Mouse (Mus musculus): Measurements from ENCODE around the gene Pikfyve.
"Not testable (repeated sequence)": the region's sequence is repeated elsewhere in the genome, so short reads cannot be mapped to it uniquely, and the experiment has no call there.

Gene Pikfyve

DNA sequence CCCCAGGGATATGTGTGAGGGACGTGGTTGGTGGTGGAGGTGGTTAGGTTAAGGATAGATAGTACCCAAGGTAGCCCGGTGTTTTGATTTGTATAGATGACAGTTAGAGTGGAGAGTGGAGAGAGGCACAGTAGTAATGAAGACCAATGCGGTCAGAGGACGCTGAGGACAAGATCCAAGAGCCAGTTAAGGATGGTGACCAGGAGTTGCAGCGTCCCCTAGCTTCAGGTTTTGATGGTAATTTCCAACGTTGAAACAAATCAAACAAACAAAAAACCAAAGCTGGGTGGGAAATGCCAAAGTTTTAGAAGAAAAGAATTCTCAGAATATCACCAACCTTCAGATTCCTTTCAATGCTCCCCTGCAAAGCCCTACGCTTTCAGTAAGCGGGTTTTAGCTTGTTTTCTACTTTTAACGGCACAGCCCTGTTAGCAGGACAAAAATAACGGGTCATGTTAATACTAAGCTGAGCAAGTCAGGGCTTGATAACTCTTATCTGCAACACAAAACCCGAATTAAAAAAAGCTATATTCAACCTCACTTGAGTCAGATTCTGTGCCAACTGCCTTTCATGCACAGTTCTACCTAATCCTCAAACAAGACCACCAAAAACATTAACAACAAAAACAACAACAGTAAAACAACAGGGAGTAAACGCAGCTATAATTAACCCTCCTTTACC, 818 bp upstream of the Pikfyve start:
- DNase-seq: peak; percentile 18

DNA sequence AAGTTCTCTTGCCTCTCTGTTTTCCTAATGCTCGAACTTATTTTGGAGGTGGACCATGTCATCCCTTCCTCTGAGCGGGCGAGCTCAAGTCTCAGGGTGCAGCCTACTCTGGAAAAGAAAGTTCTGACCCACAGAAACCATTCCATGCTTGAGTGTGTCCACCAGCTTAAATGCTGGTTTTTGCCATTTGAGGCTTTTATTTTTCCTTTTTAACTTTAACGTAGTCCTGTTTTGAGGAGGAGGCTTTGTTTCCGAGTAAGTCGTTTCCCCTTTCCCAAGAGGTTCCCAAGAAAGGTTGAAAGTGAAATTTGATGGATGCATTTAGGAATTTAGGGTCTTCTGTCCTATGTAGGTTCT, 569 bp downstream of the Pikfyve start:
- no peak for DNase-seq

DNA sequence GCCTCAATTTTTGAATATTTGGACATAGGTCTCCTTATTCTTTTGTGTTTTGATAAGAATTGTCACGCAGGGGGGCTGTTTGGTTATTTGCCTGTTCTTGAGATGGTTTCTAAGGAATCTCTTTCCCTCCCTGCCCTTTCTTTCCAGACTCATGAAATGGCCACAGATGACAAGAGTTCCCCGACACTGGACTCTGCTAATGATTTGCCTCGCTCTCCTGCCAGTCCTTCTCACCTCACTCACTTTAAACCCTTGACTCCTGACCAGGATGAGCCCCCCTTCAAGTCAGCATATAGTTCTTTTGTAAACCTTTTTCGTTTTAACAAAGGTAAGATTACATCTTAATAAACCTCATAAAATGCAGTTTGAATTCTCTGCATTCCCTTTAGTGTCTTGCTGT, 3.7 kb downstream of the Pikfyve start:
- DNase-seq: no peak

DNA sequence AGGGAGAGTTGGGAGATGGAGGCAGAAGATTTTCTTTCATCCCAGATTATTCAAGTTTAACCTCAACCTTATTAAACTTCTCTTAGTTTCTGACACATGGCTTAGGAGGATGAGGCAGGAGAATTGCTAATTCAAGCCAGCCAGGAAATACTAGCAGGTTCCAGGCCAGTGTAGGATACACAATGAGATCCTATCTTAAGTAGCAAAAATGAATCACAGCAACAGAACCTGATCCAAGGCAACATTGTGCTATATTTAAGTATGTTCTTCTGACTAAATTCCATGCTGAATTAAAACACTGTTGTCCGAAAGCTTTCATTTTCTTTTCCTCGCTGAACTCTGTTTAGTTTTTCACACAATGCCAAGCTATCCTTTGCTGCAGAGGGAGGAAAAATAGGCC, 6.7 kb downstream of the Pikfyve start:
- no peak for DNase-seq

DNA sequence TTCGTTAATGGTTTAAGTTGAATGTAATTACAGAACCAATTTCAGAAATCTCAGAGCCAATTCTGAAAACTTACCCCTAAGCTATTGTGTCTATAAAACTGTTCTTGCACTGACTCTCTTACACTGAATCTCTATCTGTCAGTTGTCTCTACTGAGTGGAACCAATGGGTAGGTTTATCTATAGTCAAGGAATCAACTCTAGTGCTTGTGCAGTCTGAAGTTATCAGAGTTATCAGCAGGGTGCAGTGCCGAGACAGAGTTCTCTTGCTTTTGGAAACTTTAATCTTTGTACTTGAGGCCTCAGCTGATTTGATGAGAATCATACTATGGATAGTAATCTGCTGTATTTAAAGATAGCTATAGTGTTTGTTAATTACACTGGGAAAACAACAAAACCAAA, 11.9 kb downstream of the Pikfyve start:
- DNase-seq: no peak

DNA sequence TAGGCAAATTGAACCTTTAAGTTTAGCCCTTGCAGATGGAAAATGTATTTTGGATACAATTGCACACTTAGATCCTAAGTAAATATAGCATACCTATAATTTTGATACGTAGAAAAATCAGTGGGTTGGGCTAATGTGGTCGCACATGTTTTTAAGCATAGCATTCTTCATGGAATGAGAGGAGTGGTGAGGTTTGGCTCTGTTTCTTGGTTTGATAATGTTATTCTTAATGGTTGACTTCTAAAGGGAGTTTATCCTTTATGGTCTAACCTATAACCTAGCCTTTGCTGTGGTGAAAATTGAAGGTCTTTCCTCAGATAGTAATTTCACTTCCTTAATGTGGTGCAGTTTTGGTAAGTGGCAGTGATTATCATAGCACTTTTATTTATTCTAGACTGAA, 12.4 kb downstream of the Pikfyve start:
- DNase-seq: no peak

DNA sequence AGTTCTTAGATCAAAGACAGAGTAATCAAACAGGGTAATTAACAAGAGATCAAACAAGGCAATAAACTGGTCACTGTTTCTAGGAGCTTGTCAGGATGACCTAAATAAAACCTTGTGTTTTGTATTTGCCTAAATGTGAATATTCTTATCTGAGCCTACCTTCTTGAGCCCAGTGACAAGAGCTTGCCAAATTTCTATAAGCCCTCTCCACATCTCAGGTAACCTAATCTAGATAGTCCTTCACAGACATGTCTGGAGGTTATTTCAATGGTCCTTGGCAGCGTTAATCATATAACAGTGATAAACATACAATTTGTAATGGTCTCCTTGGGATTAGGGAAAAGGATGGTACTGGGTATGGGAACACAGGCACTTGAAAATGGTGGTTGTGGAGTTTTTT, 17.8 kb downstream of the Pikfyve start:
- DNase-seq: no peak

DNA sequence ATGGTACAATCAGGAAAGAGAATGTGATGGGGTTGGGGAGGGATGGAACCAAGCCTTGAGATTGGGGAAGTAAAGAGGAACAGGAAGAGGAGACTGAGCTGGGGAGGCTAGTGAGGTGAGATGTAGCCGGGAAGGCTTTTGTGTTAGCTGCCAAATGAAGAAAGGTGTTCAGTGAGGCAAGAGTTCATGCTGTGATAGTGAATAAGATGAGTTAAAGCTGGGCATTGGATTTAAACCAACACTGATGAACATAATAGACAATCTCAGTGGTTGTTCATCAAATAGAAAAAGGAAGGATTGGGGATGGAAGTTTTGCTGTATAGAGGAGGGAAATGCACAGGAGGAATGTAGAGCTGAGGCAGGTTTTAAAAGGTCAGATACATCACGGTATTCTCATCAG, 26.7 kb downstream of the Pikfyve start:
- no peak for DNase-seq

DNA sequence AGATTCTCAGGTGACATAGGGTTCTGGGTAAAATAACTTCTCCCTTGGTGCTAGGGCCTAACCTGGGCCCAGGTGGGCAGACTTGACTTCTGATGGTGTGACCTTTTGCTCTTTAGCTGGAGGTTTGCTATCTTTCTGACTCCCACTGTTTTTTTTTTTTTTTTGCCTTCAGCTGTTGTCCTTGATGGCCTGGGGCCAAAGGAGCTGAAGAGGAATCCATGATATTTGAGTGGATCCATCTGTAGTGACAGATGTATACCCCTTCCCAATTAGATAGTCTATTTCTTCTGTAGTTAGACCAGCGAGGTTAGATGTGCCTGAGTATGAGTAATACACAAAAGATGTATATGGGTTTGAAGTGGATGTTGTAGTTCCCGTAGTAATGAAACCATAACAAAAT, 31.1 kb downstream of the Pikfyve start:
- DNase-seq: no peak

DNA sequence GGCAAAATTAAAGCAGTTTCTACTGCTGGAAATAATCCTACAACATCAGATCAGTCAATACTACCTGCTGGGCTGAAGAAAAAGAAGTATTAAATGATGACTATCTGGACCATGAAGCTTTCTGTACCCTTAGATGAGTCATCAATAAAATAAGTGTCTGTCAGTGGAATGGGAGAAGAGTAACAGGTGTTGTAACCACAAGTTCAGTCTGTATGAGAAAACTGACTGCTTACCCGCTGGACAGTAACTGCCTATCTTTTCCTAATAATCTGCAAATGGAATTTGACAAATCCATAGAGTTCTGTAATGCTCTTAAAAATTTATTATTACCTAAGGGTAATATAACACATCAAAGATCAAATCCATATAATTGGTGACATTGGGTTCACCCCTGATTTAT, 31.5 kb downstream of the Pikfyve start:
- DNase-seq: no peak

DNA sequence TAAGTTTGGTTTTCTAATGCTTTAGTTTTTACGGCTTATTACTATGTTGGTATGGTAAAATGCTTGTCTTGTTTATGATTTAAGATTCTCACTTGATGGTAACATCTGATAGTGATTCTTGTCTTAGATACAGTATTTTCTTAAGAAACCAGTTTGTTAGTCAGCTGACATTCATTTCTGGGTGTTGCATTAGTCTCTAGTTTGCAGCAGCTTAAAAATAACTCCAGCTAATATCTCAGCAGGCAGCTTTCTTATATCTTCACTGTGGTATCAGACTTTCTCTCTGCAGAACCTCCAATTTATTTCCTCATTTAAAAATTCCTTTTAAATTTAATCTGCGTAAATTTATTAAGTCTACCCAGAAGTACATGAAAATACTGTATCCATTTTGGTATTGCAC, 37.2 kb downstream of the Pikfyve start:
- DNase-seq: no peak

DNA sequence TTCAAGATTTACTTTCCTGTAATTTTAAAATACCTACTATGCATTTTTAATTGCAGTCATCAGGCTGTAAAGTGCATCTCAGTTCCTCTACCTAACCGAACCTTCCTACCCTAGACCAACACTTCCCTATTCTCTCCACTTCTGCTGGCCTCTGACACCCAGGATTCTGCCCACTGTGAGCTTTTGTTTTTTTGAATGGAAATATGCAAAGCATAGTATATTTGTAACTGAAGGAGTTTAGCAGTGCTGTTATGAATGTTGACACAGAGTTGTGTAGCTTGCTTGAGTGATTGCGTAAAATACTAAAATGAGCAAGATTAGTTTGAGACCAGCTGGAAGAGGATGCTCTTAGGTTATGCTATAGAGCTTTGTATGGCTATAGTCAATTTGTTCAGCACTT, 41.2 kb downstream of the Pikfyve start:
- no peak for DNase-seq

DNA sequence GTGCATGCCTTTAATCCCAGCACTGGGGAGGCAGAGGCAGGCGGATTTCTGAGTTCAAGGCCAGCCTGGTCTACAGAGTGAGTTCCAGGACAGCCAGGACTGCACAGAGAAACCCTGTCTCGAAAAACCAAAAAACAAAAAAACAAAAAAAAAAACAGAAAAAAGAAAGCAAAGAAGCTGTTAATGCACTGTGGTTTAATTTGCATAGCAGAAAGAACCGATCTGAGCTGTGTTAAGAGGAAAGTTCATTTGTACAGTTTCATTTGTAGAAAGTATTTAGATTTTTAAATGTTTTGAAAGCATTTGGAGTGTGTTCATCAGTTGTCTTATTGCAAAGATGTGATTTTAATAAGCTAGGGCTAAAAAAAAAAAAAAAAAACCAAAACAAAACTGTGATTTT, 43.3 kb downstream of the Pikfyve start:
- DNase-seq: not testable (repeated sequence)

DNA sequence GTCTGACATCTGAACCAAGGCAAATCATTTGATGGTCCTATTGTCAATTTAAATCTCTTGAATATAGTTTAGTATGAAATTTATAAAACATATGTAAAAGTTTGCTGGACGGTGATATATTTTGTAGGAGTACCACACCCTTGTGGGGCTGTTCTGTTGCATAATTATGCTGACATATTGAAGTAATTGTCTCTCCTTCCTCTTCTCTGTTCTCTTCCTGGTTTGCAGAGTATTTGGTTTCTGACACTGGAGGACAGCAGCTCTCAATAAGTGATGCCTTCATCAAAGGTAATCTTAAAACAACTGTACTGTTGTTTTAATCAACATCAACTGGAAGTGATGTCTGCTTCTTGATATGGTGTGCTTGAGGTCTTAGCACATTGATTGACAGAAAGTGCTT, 44.1 kb downstream of the Pikfyve start:
- no peak for DNase-seq

DNA sequence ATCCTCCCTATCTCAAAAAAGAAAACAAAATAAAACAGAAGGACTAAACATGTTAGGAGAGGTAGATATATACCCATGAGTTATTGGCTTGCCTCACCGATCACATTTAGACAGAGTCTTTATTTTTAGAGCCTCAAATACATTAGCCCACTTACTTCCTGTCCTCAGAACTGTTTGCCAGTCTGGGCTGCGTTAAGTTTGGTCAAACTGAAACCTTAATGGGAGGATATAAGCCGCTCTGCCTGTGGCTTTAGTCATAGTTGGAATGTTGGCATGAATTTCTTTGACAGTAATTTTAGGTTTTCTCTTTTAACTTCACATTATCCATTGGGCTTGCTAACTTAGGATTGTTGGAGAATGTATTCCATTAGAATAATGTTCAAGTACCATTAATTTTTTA, 51.2 kb downstream of the Pikfyve start:
- no peak for DNase-seq

DNA sequence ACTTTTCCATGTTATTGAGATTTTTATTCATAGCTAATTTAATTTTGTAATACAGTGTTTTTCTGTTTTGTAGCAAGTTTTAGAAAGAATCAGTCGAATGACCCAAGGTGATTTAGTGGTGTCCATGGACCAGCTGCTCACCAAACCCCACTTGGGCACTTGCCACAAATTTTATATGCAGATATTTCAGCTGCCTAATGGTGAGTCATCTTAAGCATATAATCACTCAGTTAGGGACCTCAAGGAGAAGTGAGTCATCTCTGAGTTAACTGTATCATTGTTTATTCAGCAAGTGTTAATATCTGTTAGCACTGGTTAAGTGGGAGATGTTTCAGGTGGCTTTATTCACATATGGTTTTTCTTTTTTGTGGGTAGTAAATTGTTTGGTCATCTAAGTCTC, 59.2 kb downstream of the Pikfyve start:
- DNase-seq: no peak

DNA sequence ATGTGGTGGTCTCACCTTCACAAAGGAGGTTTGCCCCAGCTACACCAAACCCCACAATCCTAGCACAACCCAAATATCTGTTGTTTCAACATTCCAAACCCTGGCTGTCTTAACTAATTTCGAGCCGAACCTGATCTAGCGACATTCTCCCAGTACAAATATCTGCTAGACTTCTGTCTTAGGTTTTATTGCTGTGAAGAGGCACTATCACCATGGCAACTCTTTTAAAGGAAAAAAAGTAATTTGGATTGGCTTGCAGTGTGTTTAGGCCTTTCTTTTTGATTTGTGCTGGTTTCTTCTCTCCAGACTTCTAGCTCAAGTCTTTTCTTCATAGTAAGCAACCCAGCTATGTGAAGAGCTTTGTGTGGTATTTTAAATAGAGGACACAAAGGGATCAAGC, 94.0 kb downstream of the Pikfyve start:
- DNase-seq: no peak

DNA sequence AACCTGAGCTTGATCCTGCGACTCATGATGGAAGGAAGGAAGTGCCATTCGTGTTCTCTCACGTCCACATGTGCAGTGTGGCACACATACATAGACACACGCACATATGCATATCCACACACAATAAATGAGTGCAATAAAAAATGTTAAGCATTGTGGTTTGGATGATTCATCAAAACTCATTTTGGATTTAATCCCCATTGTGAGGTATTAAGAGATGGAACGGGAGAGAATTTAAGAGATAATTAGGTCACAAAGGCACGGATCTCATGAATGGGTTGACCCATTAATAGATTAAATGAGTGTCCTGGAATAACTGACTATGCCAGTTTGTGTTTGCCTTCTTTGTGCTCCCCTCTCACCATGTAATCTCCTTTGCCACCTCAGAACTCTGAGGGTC, 95.3 kb downstream of the Pikfyve start, which contains the start of gene Pth2r:
TSS of gene Pth2r (plus strand) at position 301 of the 400 bp plus-strand sequence.
- DNase-seq: no peak

DNA sequence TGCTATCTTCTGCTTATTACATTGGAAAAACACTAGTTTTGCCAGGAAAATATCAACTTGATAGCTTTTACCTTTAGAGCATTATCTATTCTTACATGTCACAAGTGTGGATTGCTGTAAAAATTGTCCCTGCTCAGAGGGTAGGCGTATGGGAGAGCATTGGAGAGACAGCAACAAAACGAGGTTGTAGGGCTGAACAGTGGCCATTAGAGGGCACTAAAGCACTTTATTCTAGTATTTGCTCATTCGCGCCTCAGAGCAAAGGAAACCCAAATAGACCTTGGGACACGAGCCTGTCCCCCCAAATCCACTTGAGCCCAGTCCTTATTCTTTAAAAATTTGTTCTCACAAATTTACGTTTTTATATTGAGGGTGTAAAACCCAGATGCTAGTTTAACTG, 96.3 kb downstream of the Pikfyve start:
- DNase-seq: peak; percentile 37

DNA sequence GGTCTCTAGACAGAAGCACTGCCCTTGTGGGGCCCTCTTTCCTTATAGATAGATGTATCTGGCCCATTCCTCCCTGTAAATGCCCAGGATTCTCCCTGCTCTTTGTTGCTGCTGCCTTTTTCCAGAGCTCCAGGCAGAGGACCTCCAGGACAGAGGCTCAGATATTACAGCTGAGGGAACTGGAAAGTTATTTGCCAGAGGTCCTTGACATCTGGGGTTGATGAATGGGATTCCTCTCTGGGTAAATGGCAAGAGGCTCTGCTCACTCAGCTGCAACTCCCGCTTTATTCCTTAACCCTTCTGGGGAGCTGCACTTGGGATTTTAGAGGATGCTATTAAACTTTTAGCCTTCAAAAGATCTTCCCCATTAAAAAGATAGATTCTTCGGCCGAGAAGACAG, 122.0 kb downstream of the Pikfyve start:
- DNase-seq: no peak

DNA sequence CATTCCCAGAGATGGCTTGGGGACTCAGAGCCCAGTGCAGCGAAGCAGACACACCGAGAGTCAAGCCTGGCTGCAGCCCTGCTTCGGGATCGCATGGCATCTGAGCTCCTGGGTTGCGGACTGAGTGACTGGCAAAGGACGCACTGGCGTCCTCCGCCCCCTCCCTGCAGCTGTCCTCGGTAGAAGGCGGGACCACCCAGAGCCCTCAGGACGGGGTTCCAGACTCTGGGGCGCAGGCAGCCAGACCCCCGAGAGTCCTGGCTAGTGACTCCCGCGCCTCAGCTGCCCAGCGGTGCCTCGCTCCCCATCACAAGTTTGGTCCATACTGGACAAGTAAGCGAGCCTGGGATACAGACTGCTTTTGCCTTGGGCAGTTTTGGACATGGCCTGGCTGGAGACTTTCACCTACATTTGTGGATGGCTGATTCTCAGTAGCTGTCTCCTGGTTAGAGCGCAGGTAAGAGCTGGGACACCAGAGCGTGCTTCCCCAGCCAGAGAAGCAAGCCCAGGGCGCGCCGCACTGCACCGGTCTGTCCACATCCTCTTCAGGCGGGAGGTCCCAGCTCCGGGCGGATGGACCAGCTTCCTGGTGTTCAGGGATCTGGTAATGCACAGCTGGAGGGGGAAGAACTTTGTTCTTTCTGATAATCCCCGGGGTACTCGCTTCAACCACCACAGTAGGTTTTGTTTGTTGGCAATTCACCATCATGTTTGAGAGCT, 124.9 kb downstream of the Pikfyve start:
- DNase-seq: no peak

DNA sequence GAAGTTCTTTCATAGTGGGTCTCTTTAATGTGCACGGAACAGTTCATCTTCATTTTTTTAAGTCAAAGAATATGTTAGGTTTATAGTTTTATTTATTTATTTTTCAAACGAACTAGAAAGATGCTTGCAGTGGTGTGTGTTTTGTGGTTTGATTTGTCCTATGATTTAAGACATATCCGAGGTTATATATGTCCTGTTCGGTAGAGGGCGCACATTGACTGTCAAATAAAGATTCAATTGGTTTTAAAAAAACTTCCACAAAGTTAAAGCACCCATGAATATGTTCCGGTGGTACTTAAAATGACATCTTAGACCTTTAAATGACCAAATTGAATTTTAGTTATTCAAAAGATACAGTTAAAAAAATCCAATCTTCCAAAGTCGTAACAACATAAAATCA, 125.6 kb downstream of the Pikfyve start:
- DNase-seq: no peak

DNA sequence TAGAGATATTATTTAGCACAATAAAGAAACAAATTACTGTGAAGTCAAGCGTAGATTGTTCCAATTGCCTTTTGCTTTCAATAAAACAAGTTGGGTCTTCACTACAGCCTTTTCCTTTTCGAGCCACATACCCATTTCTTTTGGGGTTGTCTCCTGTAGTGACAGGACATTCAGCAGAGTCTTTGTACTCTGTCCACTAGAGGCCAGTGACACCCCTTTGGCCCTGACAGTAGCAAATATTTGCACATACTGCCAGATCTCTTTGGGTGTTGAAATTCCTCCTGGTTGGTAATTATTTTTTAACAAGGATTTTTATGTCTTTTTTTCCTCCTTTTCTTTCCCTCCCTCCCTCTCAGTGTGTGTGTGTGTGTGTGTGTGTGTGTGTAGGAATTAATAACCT, 126.4 kb downstream of the Pikfyve start:
- peak; percentile 13 for DNase-seq

DNA sequence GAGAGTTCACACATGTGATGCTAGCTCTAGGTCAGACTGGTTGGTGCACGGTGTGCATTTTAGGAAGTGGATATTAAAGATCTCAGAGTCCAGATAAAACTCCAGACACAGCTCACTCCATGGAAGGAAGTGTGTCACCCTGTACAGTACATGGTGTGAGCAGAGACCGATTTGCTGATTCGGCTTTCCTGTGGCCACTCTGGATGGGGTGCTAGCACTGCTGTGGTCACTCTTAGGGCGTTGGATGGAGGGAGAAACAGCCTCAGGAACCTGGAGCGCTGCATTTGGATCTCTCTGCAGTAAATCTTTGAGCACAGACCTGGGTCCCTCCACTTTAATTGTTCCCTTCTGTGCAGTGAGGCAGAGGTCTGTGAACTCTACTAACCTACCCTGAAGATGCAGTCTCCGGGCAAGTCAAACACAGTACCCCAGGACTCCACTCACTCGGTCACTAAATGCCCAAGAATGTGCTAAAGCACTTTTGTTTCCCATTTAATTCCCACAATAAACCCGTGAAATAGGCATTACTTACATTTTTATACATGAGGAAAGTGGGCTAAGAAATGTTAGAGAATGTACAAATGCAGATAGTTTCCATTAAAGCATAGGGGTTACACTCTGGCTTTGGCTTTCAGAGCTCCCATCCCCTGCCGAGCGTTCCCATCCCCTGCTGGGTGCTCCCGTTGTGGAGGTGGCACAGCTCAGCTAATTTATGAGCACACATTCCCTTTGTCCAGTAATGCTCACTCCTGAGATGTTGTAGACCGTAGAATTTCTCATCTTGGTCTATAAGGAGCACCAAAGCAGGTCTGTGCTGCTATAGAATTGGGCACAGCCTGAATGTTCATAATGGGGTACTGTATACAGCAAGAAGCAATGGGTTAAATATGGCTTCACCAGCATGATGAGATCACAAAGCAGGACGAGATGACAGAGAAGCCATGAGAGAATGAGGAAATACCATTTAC, 127.9 kb downstream of the Pikfyve start:
- DNase-seq: peak; percentile 7
